Mouse (Mus musculus): ENCODE measurements around the gene Rbbp9.

The Rbbp9 gene

DNA sequence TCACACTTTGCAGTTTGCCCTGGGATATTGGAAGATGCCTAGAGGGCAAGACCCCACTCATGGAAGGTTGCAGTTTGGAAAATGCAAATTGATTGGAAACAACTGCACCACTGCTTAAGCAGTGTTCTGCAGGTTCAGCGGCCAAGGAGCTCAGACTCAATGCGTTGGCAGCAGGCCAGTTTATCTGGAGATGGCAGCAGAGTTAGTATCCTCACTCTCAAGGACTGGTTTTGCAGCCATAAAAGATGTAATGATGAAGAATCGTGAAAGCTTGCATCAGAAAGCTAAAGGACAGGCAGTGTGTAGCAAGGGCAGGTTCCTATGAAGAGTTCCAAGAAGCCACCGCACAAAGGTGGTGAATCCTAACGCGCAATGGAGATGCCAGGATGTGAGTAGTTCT lies 48.5 kb downstream of the Rbbp9 start:
- DNase-seq (ENCODE audit: low spot score) = no peak
